Mouse (Mus musculus) layer of hippocampus, postnatal 36 days (tissue): ENCODE measurements around the gene Rasl11b. TPM values are rescaled to one million over a fixed set of nuclear protein-coding genes. Genes with fewer than 3 reads are reported as not detected.

Source experiments
- total RNA-seq, 2 experiments: library from RNA; stranded (reverse); gene quantifications; 2 replicates each; pipeline ENCODE4 v1.2.3; 2021

Rasl11b gene
- total RNA-seq, 2 experiments from 2014 or later = 72.7 to 74.2 TPM

Other genes starting within 250 kb of the Rasl11b start
- 100 to 1,000 TPM; 129 to 137 TPM for gene Usp46, start 126.9 kb upstream of the Rasl11b start, total RNA-seq